Mouse (Mus musculus): ENCODE measurements around the gene Naa38. TPM values are rescaled to one million over a fixed set of nuclear protein-coding genes. Genes with fewer than 3 reads are reported as not detected.
A peak's percentile ranks its signal among the peaks of the same experiment; 100 is the strongest.

Gene Naa38
- total and polyA plus RNA-seq, 2 experiments from 2014 or later = 99.0 to 162 TPM

GRCm38 (mm10) chr11:69368356-69369214 is 26.7 kb upstream of the Naa38 start:
- Histone ChIP-seq H3K27me3 (ENCODE audit: insufficient read depth, low read length) (no peaks in the 10 kb centered on the region), H3K9ac (replicated peaks; ENCODE audit: low read length) (peak overlapping the region; percentile 99), H3K9me3 (ENCODE audit: low read length) (no peaks in the 10 kb centered on the region), H3K36me3 (ENCODE audit: insufficient read depth, low read length) (no peaks in the 10 kb centered on the region), H3K27ac (peak overlapping the region; percentile 98), H3K4me3 (ENCODE audit: low read length) (peak overlapping the region; percentile 79), H3K4me1 (ENCODE audit: insufficient read depth, low read length) (peaks cover 29% of the 10 kb centered on the region), H3K4me2 (ENCODE audit: low read depth, low read length) (peak overlapping the region; percentile 93)
- no peak for TF ChIP-seq CTCF (IDR thresholded peaks at IDR 0.05; ENCODE audit: low read depth)
- 1% methylated on average over 52 of the region's 106 CpGs for WGBS
- DNase-seq (ENCODE audit: low spot score) (peak; percentile 71), ATAC-seq (no peak)

GRCm38 (mm10) chr11:69369215-69369989 is 25.9 kb upstream of the Naa38 start, which contains the start of gene Chd3:
TSS of gene Chd3 (minus strand) at chr11:69369406.
- no peak for TF ChIP-seq CTCF (IDR thresholded peaks at IDR 0.05; ENCODE audit: low read depth)
- H3K9me3 ChIP-seq (ENCODE audit: low read length) = no peaks in the 10 kb centered on the region
- peak within 1 kb of the TSS; percentile 98 for H3K27ac ChIP-seq
- peaks cover 26% of the 10 kb centered on the region for H3K4me1 ChIP-seq (ENCODE audit: insufficient read depth, low read length)
- H3K9ac ChIP-seq (replicated peaks; ENCODE audit: low read length) = peak within 1 kb of the TSS; percentile 99
- H3K4me3 ChIP-seq (ENCODE audit: low read length) = peak within 1 kb of the TSS; percentile 79
- no peaks in the 10 kb centered on the region for H3K36me3 ChIP-seq (ENCODE audit: insufficient read depth, low read length)
- DNase-seq (ENCODE audit: low spot score) = peak; percentile 39
- 2% methylated on average over 23 of the region's 34 CpGs for WGBS
- H3K4me2 ChIP-seq (ENCODE audit: low read depth, low read length) = peak within 1 kb of the TSS; percentile 93
- no peaks in the 10 kb centered on the region for H3K27me3 ChIP-seq (ENCODE audit: insufficient read depth, low read length)
- ATAC-seq = no peak

GRCm38 (mm10) chr11:69369990-69370816 is 25.1 kb upstream of the Naa38 start:
- ATAC-seq (no peak), DNase-seq (ENCODE audit: low spot score) (peak; percentile 27)
- no peak for TF ChIP-seq CTCF (IDR thresholded peaks at IDR 0.05; ENCODE audit: low read depth)
- Histone ChIP-seq H3K4me3 (ENCODE audit: low read length) (peak overlapping the region; percentile 79), H3K9me3 (ENCODE audit: low read length) (no peaks in the 10 kb centered on the region), H3K9ac (replicated peaks; ENCODE audit: low read length) (peak overlapping the region; percentile 99; the same call in 1 of the 2 replicates), H3K27me3 (ENCODE audit: insufficient read depth, low read length) (no peaks in the 10 kb centered on the region), H3K4me1 (ENCODE audit: insufficient read depth, low read length) (peaks cover 18% of the 10 kb centered on the region), H3K27ac (peak overlapping the region; percentile 98), H3K36me3 (ENCODE audit: insufficient read depth, low read length) (no peaks in the 10 kb centered on the region), H3K4me2 (ENCODE audit: low read depth, low read length) (peak overlapping the region; percentile 93)
- 22% methylated on average over 2 of the region's 2 CpGs for WGBS

GRCm38 (mm10) chr11:69370817-69371215 is 24.5 kb upstream of the Naa38 start:
- H3K9ac ChIP-seq (replicated peaks; ENCODE audit: low read length) = no peak overlapping the region

GRCm38 (mm10) chr11:69371601-69372000 is 23.7 kb upstream of the Naa38 start:
- Histone ChIP-seq H3K27me3 (ENCODE audit: insufficient read depth, low read length) (no peaks in the 10 kb centered on the region), H3K4me3 (ENCODE audit: low read length) (no peak overlapping the region), H3K9ac (replicated peaks; ENCODE audit: low read length) (no peak overlapping the region), H3K27ac (peak overlapping the region; percentile 70), H3K4me2 (ENCODE audit: low read depth, low read length) (peak overlapping the region; percentile 36), H3K9me3 (ENCODE audit: low read length) (no peaks in the 10 kb centered on the region), H3K36me3 (ENCODE audit: insufficient read depth, low read length) (no peaks in the 10 kb centered on the region; the same call in 1 of the 2 replicates), H3K4me1 (ENCODE audit: insufficient read depth, low read length) (peaks cover 7% of the 10 kb centered on the region; the same call in 1 of the 2 replicates)
- no peak for DNase-seq (ENCODE audit: low spot score)
- 24% methylated on average over 12 of the region's 12 CpGs for WGBS
- TF ChIP-seq CTCF (IDR thresholded peaks at IDR 0.05; ENCODE audit: low read depth) = no peak
- ATAC-seq = no peak

More at GRCm38 (mm10) chr11:69370817-69371215, 24.5 kb upstream of the Naa38 start:
- Histone ChIP-seq H3K4me3 (ENCODE audit: low read length) (no peak overlapping the region), H3K36me3 (ENCODE audit: insufficient read depth, low read length) (no peaks in the 10 kb centered on the region; the same call in 1 of the 2 replicates), H3K9me3 (ENCODE audit: low read length) (no peaks in the 10 kb centered on the region), H3K4me2 (ENCODE audit: low read depth, low read length) (peak overlapping the region; percentile 36), H3K27ac (peak overlapping the region; percentile 70; the same call in 1 of the 2 replicates), H3K27me3 (ENCODE audit: insufficient read depth, low read length) (no peaks in the 10 kb centered on the region), H3K4me1 (ENCODE audit: insufficient read depth, low read length) (peaks cover 11% of the 10 kb centered on the region)
- no peak for DNase-seq (ENCODE audit: low spot score)
- no peak for ATAC-seq
- no peak for TF ChIP-seq CTCF (IDR thresholded peaks at IDR 0.05; ENCODE audit: low read depth)
- 15% methylated on average over 9 of the region's 9 CpGs for WGBS
